Mouse (Mus musculus) megakaryocyte, embryonic 14.5 days (primary cell): ENCODE results near the gene Trim7.

Experiments
- FLI1 ChIP-seq: IDR thresholded peaks from 2 replicates; pipeline ENCODE4 v1.6.1; 2012; ENCODE audit warnings: low read length, inconsistent platforms, mixed read lengths
- GATA1 ChIP-seq: IDR thresholded peaks from 3 replicates; pipeline ENCODE4 v1.6.1; 2012; ENCODE audit warnings: mixed read lengths, low read length, inconsistent platforms, borderline replicate concordance

DNA sequence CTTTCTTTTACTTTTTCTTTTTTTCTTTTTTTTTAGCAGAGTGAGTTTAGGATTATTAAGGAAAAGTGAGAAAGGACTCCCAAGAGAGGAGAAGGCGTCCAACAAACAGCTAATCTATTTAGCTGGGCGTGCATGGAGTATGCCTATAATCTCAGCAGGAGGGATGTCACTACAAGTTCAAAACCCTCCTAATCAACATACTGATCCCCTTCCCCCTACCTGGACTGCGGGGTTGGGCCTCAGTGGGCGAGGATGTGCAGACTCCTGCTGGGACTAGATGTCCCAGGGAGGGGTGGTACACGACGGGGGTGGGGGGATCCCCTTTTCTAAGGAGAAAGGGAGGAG, 784 bp downstream of the Trim7 start:
- TF ChIP-seq GATA1 (no peak), FLI1 (no peak)
